Mouse (Mus musculus): ENCODE measurements at regions not wholly inside any gene's neighbourhood (a gene's known extent, or its start where the extent isn't known, plus 50 kb on each side); places are given as distances from the start of the nearest gene placed in this dataset.

- DNase-seq (ENCODE audit: low spot score in 2 of 2), result no peak
Observed at GRCm38 (mm10) chr9:61293223-61293985, 78.8 kb upstream of the Tle3 start.

GRCm38 (mm10) chr9:61295001-61295400, 77.2 kb upstream of the Tle3 start:
- no peak for DNase-seq (ENCODE audit: low spot score in 2 of 2)

DNA sequence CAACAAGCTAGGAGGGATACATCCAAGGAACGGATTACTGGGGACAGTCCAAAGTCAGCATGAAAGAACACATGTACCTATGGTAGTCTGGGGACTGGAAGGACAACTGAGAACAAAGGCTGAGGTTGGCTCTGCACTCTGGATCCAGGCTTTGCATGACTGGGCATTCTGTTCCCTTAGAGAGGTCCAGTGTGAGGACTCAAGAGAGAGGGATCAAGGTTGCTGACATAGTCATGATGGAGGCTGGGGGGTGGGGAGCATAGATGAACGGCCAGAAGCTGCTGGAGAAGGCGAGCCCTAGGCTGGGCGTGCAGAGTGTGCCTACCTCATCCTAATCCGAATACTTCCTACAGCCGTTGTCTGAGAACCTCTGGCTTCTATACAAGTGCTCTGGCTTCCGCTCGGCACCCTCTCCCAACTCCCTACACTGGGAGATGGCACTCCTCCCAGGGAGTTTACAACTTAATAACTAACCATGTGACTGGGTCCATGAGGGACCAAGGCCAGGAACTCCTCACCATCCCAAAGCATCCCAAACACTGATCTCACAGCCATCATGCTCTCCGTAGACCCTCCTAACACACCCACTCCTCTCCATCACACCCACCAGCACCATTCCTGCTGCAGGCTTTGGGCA, 75.7 kb upstream of the Tle3 start:
- no peak for DNase-seq (ENCODE audit: low spot score in 2 of 2)

DNA sequence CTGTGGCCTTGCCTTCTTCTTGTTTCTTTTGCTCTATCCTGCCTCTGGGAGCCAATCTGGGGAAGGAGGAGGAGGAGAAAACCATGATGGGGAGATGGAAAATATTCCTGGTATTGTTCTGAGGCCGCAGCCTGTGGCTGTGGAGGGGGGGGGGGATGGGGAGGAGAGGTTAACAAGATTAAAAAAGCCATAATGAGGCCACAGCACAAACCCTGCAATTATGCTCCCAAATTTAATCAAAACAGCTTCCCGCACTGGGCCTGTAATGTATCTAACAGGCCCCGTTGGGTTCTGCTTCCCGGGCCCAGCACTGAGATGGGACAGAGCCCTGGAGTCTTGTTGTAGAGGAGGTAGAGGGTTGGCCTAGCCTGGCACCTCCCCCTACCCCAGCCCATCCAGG, 74.8 kb upstream of the Tle3 start:
- no peak for DNase-seq (ENCODE audit: low spot score in 2 of 2)

GRCm38 (mm10) chr9:61299873-61300560, 72.1 kb upstream of the Tle3 start:
- DNase-seq (ENCODE audit: low spot score in 2 of 2), result no peak

- DNase-seq (ENCODE audit: low spot score in 2 of 2), result no peak
Observed at GRCm38 (mm10) chr9:61301070-61301469, 71.1 kb upstream of the Tle3 start.

GRCm38 (mm10) chr9:61302724-61303123, 69.4 kb upstream of the Tle3 start:
- DNase-seq (ENCODE audit: low spot score in 2 of 2), result no peak

GRCm38 (mm10) chr9:61306306-61306705, 65.9 kb upstream of the Tle3 start:
- no peak for DNase-seq (ENCODE audit: low spot score in 2 of 2)

- DNase-seq (ENCODE audit: low spot score in 2 of 2), result no peak
Observed at GRCm38 (mm10) chr9:61309096-61309495, 63.1 kb upstream of the Tle3 start.

DNA sequence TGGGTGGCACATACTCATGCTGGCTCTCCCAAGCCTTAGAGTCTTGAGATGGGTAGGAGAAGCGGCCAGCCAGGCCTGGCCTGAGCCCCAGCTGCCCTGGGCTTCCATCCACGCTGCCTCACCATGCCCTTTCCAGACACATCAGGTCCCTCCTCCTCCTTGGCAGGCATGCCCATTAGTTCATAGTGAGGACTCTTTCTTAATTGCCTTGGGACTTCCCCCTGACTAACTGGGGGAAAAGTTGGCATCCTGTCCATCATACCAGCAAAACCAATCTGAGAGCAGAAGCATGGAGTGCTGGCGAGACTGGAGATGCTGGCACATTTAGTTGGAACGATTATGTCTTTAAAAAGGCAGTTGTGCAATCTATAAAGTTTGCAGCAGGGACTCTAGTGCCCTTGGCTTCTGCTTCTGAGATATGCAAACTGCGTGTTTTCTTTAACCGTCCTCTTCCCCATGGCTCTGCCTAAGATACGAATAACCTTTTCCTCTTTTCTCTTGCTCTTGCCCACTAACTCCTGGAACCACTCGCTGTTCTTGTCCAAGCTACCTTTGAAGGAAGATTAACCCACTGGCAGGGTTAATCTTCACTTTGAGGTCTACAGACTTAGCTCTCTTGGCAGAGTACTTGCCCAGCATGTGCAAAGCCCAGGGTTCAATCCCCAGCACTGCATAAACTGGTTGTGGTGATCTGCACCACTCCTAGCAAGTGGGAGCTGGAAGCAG, 62.2 kb upstream of the Tle3 start:
- no peak for DNase-seq (ENCODE audit: low spot score in 2 of 2)

- DNase-seq (ENCODE audit: low spot score in 2 of 2), result no peak
Observed at GRCm38 (mm10) chr9:61310574-61310973, 61.6 kb upstream of the Tle3 start.

DNA sequence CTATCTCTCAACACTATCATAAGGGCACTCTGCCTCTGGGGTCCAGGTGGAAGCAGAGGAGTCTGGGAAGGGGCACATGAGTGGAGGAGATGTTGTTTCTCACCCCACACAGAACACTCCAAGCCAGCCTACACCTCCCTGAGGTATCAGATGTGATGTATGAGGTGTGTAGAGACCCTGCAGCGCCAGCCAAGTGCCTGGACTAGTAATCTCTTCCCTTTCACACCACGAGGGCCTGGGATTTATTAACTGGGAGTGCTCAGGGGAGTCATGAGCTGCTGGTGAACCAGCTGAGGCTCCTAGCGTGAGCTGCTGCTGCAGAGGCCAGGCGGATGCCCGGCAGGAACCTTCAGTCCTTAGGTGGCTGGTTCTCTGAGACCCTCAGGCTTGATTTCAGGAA, 60.6 kb upstream of the Tle3 start:
- DNase-seq (ENCODE audit: low spot score in 2 of 2), result no peak

- no peak for DNase-seq (ENCODE audit: low spot score in 2 of 2)
Observed at GRCm38 (mm10) chr9:61314630-61315179, 57.5 kb upstream of the Tle3 start.

GRCm38 (mm10) chr9:61315371-61316298, 56.5 kb upstream of the Tle3 start:
- no peak for DNase-seq (ENCODE audit: low spot score in 2 of 2)

GRCm38 (mm10) chr9:61316442-61316841, 55.7 kb upstream of the Tle3 start:
- DNase-seq (ENCODE audit: low spot score in 2 of 2), result no peak

DNA sequence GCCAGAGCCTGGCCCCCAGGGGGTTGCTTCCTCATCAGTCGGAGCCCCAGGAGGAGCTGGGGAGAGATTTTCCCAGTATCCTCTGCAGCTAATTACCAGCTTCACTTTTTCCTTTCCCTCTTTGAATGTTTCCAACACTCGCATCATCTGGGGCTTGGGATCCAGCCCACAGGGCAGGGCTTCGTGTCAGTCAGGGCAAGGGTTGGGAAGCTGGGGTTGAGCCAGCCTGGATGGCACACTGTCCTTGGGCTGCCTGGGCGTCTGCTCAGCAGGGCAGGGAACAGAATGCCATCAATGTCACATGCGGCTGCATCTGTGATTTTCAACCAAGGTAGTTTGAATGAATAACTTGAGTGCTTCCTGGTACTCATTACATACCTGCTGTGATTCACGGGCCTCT, 52.4 kb upstream of the Tle3 start:
- DNase-seq (ENCODE audit: low spot score in 2 of 2), result no peak

DNA sequence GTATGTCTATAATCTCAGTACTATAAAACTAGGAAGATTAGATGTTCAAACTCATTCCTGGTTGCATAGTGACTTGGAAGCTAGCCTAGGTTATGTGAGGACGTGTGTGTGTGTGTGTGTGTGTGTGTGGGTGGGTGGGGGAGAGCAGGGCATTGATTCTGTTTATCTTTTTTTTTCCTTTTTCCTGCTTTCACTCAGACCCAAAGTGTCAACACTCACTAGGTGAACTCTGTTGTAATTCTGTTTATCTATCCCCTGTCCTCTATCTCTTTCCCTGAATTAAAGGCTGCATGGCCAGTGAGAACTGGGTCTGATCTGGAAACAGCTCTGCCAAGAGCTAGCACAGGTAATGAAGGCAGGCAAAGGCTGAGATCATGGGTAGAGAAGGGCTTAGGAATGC, 50.9 kb upstream of the Tle3 start:
- DNase-seq (ENCODE audit: low spot score in 2 of 2), result no peak

GRCm38 (mm10) chr9:61321825-61322224, 50.3 kb upstream of the Tle3 start:
- no peak for DNase-seq (ENCODE audit: low spot score in 2 of 2)

DNA sequence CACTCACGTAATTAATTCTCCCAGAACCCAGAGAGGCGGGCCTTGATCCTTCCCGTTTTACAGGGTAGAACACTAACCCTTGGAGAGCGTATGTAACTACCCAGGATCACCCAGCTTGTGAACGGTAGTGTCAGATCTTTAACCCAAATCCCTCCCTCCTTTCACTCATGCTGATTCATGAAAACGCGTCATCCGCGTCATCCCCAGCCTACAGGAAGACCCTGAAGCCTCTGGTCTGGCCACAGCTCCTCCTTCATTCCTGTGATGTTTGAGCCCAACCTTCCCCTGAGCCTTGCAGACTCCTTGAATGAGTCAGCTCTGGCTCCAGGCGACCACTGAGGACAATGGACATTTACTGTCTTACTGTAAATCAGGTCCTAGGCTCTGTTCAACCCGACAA, 49.8 kb upstream of the Tle3 start:
- DNase-seq (ENCODE audit: low spot score in 2 of 2), result no peak
